Mouse (Mus musculus) hindbrain, embryonic 10.5 days (tissue): Measurements from ENCODE around the gene Efcc1. TPM values are rescaled to one million over a fixed set of nuclear protein-coding genes. Genes with fewer than 3 reads are reported as not detected.

Source experiments
- DNase-seq: peaks from one replicate; pipeline ENCODE4 v3.0.0-alpha.2; 2017; ENCODE audit warnings: low spot score
- H3K27ac ChIP-seq: fragments of 300-500 bp; sonication (generic); 2 replicates; pipeline ENCODE4 v1.5.1; 2016; ENCODE audit warnings: mild to moderate bottlenecking, moderate library complexity
- H3K27me3 ChIP-seq: fragments of 300-500 bp; sonication (generic); 2 replicates; pipeline ENCODE4 v1.6.1; 2016; ENCODE audit warnings: mild to moderate bottlenecking; ENCODE audit not compliant: poor library complexity, insufficient read depth, severe bottlenecking
- H3K36me3 ChIP-seq: fragments of 300-500 bp; sonication (generic); 2 replicates; pipeline ENCODE4 v1.6.1; 2016; ENCODE audit warnings: mild to moderate bottlenecking, moderate library complexity
- H3K4me1 ChIP-seq: fragments of 300-500 bp; sonication (generic); replicated peaks from 2 replicates; pipeline ENCODE4 v1.6.1; 2016; ENCODE audit warnings: mild to moderate bottlenecking
- H3K4me3 ChIP-seq: fragments of 300-500 bp; sonication (generic); 2 replicates; pipeline ENCODE4 v1.5.1; 2016; ENCODE audit warnings: mild to moderate bottlenecking, moderate library complexity
- H3K9me3 ChIP-seq: fragments of 300-500 bp; sonication (generic); 2 replicates; pipeline ENCODE4 v1.6.1; 2016; ENCODE audit warnings: mild to moderate bottlenecking, moderate library complexity
- WGBS: fragments of 180-500 bp; shearing (Covaris S2); methylation state at CpG from one replicate; pipeline ENCODE4 v1.1.7; 2016; 5-methylcytosine and 5-hydroxymethylcytosine counted together
- polyA plus RNA-seq: library from polyadenylated mRNA; unstranded; fragments of >200 nt; fragmentation: Nextera tagmentation; extraction: Ambion mirVana; gene quantifications from 2 replicates; pipeline ENCODE4 v1.2.1, GENCODE M21; 2016

The Efcc1 gene
- polyA plus RNA-seq, 1 experiment from 2014 or later, result 5.8 TPM

DNA sequence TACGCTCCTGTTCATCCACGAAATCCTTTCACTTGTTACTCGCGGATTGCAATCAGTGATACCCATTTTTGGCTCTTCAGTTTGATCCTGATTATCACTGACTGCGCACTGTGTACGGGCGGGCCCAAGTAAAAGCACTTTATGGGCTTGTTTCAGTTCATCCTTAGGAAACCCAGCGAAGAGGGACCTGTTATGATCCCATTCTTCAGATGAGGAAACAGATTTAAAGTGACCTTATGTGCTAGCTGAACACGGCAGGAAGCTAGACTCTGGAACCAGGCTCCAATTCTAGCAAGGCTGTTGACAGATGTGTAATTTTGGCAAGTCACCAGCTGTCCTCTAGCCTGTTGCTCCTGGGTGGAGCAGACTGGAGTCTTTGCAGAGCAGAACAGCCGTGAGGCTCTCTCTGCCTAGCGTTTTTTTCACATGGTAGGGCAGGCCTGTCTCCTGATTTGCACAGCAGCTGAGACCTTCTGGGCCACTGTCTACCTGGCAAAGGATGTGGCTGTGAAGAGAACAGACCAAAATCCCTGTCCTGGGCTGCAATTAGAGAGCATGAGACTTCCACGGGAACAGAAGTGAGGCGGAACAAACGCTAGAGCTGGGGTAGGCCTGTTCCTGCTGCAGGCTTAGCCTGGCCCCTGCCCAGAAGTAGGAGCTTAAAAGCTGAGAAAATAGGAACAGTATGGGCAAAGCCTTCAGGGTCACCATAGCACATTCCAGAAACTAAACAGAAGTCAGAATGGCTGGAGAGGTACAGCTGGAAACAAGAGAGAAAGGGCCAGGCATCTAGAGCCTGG lies 2.7 kb downstream of the Efcc1 start:
- H3K27me3 ChIP-seq, result peaks cover 90% of the 10 kb centered on the region
- DNase-seq, result peak; percentile 39
- peaks cover 64% of the 10 kb centered on the region for H3K4me1 ChIP-seq
- no peaks in the 10 kb centered on the region for H3K9me3 ChIP-seq
- H3K36me3 ChIP-seq, result peaks cover 16% of the 10 kb centered on the region
- no peak overlapping the region; the same call in 1 of the 2 replicates for H3K27ac ChIP-seq
- 24% methylated on average over 14 of the region's 14 CpGs for WGBS
- peak overlapping the region; percentile 78 for H3K4me3 ChIP-seq

DNA sequence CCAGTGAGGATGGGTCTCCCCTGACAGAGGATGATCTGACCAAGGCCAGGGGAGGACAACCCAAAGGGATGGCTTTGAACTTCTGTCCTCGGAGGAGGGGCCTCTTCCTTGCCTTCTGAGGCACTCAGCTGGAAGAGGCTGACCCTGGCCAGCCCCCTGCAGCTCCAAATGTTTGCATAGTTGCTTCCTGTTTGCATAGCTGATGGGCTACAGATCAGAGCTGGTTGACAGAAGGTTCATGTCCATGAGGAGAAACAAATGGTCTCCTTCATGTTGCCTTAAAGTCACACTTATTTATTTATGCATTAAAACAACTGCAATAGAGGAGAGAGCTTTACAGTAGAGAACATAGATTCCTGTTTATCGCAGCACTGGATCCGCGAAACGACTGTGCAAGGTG lies 3.5 kb downstream of the Efcc1 start:
- no peaks in the 10 kb centered on the region for H3K9me3 ChIP-seq
- no peak overlapping the region for H3K27ac ChIP-seq
- peaks cover 87% of the 10 kb centered on the region for H3K27me3 ChIP-seq
- DNase-seq, result peak; percentile 39
- peaks cover 16% of the 10 kb centered on the region for H3K36me3 ChIP-seq
- WGBS, result 69% methylated on average over 5 of the region's 5 CpGs
- no peak overlapping the region for H3K4me3 ChIP-seq
- peaks cover 73% of the 10 kb centered on the region for H3K4me1 ChIP-seq

DNA sequence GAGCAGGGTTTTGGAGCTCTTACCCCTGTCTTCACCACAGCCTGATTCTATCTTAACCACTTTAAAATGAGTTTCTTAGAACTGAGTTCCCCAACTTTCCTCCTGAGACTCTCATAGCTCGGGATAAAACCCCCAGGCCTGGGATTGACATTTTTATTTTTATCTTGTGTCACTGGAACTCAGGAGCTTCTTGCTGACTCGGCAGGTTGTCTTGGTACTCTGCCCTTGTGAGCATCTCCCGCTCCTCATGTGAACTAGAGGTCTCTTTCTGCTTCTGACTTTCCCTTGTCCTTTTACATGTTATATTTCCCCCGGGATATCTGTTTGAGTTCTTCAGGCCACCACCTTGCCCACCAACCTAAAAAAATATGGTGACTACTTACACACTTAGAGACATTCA lies 6.3 kb downstream of the Efcc1 start:
- WGBS, result 77% methylated on average over 4 of the region's 4 CpGs
- no peak overlapping the region for H3K4me3 ChIP-seq

DNA sequence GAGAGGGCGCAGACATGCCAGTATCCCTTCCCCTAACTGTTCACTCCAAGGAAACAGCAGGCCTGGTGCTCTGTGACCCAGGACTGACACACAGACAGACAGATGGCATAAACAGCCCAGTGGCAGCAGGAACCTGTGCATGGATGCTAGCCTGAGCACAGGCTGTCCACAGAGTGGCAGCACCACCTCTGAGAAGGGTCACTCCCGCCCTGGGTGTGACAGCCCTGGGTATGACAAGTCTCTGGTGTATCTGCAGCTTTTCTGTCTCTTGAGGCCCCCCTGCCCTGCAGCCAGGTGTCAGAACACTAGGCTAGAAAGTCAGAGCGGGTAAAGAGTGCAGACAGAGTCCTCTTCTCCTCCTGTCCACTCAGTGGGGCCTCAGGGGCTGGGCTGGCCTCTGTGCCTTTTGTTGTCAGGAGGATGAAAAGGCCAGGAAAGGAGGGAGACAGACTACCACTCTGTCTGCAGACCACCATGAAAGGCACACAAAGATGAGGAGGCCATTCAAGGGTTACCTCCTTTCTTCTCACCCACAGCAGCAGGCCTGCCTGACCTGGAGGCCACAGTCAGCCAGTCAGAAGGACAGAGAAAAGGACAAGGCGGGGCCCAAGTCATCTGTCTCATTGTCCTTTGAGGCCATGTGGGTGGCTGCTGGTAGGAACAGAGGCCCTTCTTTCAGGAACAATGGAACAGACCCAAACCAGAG lies 7.4 kb downstream of the Efcc1 start:
- Histone ChIP-seq H3K27me3 (peaks cover 78% of the 10 kb centered on the region), H3K4me1 (peaks cover 57% of the 10 kb centered on the region)
- WGBS, result 20% methylated on average over 4 of the region's 4 CpGs

More for the DNA sequence above, 6.3 kb downstream of the Efcc1 start:
- Histone ChIP-seq H3K27ac (peak overlapping the region; percentile 88; the same call in 1 of the 2 replicates), H3K36me3 (peaks cover 16% of the 10 kb centered on the region), H3K4me1 (peaks cover 66% of the 10 kb centered on the region), H3K27me3 (peaks cover 82% of the 10 kb centered on the region), H3K9me3 (no peaks in the 10 kb centered on the region)
- DNase-seq, result no peak

DNA sequence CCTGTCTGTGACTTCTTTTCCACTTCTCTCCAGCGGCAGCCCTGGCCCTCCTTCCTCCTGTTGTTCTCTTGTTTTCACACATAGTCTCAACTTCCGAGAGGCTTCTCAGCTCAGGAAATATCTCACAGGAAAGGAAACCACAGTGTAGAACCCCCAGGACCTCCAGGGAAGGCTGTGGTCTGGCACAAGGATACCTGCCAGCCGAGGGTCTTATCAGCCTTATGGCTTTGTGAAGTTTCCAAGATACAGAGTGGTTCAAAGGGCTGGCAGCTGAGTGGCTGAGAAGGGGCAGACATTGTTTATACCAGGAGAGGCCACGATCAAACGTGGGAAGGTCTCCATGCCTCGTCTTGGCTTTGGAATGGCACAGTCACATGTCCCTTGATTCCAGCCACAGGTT lies 9.2 kb downstream of the Efcc1 start:
- Histone ChIP-seq H3K27me3 (peaks cover 60% of the 10 kb centered on the region), H3K9me3 (no peaks in the 10 kb centered on the region), H3K4me1 (peaks cover 43% of the 10 kb centered on the region), H3K4me3 (no peak overlapping the region), H3K36me3 (peaks cover 18% of the 10 kb centered on the region), H3K27ac (peak overlapping the region; percentile 88)
- 54% methylated on average over 6 of the region's 6 CpGs for WGBS
- DNase-seq, result no peak

More for the DNA sequence above, 7.4 kb downstream of the Efcc1 start:
- Histone ChIP-seq H3K36me3 (peaks cover 22% of the 10 kb centered on the region), H3K9me3 (no peaks in the 10 kb centered on the region), H3K27ac (peak overlapping the region; percentile 88), H3K4me3 (0 out of 2 replicates have a peak overlapping the region, but pooled peaks have one; percentile 5)
- peak; percentile 89 for DNase-seq

DNA sequence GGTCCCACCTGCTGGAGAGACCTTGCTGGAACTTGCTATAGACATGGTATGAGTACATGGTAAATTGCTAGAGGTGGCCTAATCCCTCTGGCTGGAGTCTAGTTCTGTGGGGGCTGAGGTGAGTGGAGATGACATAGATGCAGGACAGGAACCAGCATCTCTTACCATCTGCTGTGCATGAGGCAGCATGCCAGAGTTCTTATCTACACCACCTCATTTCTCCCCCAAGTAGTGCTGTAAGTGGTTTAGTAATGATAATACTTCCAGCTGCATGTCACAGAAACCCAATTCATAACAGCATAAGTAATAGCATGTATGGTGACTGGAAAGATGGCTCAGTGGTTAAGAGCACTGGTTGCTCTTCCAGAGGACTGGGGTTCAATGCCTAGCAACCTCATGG lies 9.8 kb downstream of the Efcc1 start:
- peaks cover 12% of the 10 kb centered on the region for H3K36me3 ChIP-seq
- H3K4me3 ChIP-seq, result no peak overlapping the region
- H3K9me3 ChIP-seq, result no peaks in the 10 kb centered on the region
- H3K27ac ChIP-seq, result peak overlapping the region; percentile 88; the same call in 1 of the 2 replicates
- H3K4me1 ChIP-seq, result peaks cover 43% of the 10 kb centered on the region
- H3K27me3 ChIP-seq, result peaks cover 54% of the 10 kb centered on the region
- no peak for DNase-seq

DNA sequence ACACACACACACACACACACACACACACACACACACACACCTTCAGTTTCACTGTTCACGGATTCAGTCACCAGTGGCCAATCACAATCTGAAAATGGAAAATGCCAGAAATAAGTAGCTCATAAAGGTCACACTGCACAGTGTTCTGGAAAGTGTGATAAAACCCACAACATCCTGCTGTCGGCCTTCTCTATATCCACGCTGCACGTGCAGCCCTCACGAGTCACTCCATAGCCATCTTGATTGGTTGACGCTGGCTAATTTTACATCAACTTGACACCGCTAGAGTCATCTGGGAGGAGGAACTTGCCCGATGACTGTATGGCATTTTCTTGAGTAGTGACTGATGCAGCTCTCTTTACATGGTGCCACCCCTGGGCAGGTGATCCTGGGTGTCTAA lies 11.3 kb downstream of the Efcc1 start:
- Histone ChIP-seq H3K36me3 (0 out of 2 replicates have a peak, but pooled peaks cover 7% of the 10 kb centered on the region), H3K4me3 (no peak overlapping the region), H3K27me3 (peaks cover 39% of the 10 kb centered on the region), H3K4me1 (peaks cover 38% of the 10 kb centered on the region), H3K27ac (no peak overlapping the region), H3K9me3 (no peaks in the 10 kb centered on the region)
- no peak for DNase-seq
- 97% methylated on average over 8 of the region's 8 CpGs for WGBS

DNA sequence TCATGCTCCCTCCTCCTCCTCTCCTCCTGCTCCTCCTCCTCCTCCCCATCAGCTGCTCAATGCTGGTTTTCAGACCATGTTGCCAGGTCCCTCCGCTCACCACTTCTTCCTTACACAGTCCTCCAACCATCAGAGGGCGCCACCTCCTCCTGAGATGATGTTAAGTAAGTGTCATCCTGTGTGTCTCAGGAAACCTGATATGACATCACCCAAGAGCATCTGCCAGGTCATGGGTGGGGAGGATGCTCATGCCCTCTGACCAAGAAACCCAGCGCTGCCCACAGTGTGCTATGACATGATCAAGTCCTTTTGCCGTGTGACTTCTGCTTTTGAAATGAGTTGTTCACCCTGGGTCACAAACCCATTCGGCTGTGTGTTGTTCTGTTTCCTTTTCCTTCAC lies 12.1 kb downstream of the Efcc1 start:
- no peak for DNase-seq
- no peaks in the 10 kb centered on the region for H3K9me3 ChIP-seq
- 0 out of 2 replicates have a peak, but pooled peaks cover 7% of the 10 kb centered on the region for H3K36me3 ChIP-seq
- peaks cover 30% of the 10 kb centered on the region for H3K4me1 ChIP-seq
- no peak overlapping the region for H3K4me3 ChIP-seq
- no peak overlapping the region for H3K27ac ChIP-seq
- 80% methylated on average over 5 of the region's 5 CpGs for WGBS
- H3K27me3 ChIP-seq, result peaks cover 34% of the 10 kb centered on the region

DNA sequence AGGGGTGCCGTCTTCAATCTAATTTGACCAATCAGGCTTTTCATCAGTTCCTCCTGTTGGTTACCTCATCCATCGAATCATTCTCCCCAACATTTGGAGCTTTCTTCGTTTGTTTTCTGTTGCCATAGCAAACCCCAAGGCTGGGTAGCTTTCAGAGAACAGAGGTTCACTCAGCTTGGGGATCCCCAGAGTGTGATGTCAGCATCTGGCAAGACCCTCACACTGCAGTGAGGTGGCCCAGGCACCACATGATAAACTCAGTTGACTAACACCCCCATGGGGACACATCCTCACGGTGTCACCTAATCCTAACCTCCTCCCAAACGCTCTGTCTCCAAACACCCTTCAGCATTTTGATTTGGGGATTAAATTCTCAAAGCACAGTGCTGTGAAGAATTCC lies 12.6 kb downstream of the Efcc1 start:
- H3K27me3 ChIP-seq, result peaks cover 34% of the 10 kb centered on the region
- H3K27ac ChIP-seq, result no peak overlapping the region
- 0 out of 2 replicates have a peak, but pooled peaks cover 7% of the 10 kb centered on the region for H3K36me3 ChIP-seq
- DNase-seq, result no peak
- WGBS, result 72% methylated on average over 5 of the region's 5 CpGs
- H3K4me3 ChIP-seq, result no peak overlapping the region
- H3K9me3 ChIP-seq, result no peaks in the 10 kb centered on the region
- peaks cover 25% of the 10 kb centered on the region for H3K4me1 ChIP-seq

DNA sequence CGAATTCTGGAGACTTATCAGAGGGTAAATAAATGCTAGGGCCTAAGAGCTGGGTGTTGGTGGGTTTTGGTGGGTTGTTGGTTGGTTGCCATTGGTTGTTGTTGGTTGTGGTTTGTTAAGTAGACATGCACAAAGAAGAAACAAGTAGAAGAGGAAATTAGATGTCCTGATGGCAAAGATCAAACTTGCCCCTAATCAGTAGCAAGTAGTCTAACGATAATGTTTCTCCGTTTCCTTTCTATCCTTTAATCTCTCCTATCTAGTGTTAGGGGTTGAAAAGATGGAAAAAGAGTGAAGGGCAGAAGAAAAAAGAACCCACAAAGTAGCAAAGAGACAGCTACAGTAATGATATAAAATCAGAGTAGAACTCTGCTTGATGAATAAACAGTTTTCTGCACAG lies 14.0 kb downstream of the Efcc1 start:
- Histone ChIP-seq H3K36me3 (0 out of 2 replicates have a peak, but pooled peaks cover 13% of the 10 kb centered on the region), H3K4me3 (no peak overlapping the region), H3K4me1 (peaks cover 11% of the 10 kb centered on the region), H3K27ac (no peak overlapping the region), H3K9me3 (no peaks in the 10 kb centered on the region), H3K27me3 (peaks cover 28% of the 10 kb centered on the region)
- no peak for DNase-seq
- 89% methylated on average over 3 of the region's 3 CpGs for WGBS

DNA sequence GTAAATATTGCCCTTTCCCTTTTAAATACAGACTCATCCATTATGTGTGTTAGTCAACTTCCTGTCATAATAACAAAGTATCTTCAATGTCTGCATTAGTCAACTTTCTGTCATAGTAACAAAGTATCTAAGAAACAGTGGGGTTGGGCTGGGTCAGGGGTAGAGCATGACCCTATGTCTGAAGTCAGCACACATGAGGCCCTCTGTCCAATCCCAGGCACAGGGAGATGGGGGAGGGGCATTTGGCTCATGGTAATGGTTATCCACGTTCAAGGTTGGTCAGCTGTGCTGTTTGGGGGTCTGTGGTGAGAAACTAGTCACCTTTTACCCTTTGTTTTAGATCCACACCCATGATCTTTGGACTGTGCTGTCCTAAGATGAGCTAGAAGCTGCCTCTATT lies 14.6 kb downstream of the Efcc1 start:
- Histone ChIP-seq H3K9me3 (no peaks in the 10 kb centered on the region), H3K4me1 (peaks cover 5% of the 10 kb centered on the region), H3K27me3 (peaks cover 21% of the 10 kb centered on the region), H3K27ac (no peak overlapping the region), H3K4me3 (no peak overlapping the region), H3K36me3 (peaks cover 19% of the 10 kb centered on the region)
- DNase-seq, result no peak
- 39% methylated on average over 1 of the region's 1 CpGs for WGBS

DNA sequence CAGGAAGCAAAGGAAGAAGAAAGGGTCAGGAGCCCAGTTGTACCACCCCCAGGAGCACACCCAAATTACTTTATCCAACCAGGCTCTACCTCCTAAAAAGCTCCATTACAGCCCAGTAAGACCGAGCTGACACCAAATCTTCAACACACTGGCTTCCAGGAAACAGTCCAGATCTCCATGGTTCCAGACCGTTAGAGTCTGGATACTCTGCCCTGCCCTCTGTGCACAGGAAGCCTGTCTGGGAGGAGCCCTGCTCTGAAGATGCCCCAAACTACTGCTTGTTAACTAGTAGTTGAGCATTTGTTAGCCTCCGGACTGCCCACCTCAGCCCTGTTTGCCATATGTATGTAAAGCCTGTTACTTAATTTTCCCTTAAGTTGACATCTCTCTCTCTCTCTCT lies 15.4 kb downstream of the Efcc1 start:
- Histone ChIP-seq H3K36me3 (peaks cover 27% of the 10 kb centered on the region), H3K9me3 (no peaks in the 10 kb centered on the region), H3K27me3 (peaks cover 14% of the 10 kb centered on the region; the same call in 1 of the 2 replicates), H3K4me1 (peaks cover 2% of the 10 kb centered on the region; the same call in 1 of the 2 replicates), H3K27ac (no peak overlapping the region), H3K4me3 (no peak overlapping the region)
- WGBS, result 79% methylated on average over 3 of the region's 3 CpGs
- no peak for DNase-seq

DNA sequence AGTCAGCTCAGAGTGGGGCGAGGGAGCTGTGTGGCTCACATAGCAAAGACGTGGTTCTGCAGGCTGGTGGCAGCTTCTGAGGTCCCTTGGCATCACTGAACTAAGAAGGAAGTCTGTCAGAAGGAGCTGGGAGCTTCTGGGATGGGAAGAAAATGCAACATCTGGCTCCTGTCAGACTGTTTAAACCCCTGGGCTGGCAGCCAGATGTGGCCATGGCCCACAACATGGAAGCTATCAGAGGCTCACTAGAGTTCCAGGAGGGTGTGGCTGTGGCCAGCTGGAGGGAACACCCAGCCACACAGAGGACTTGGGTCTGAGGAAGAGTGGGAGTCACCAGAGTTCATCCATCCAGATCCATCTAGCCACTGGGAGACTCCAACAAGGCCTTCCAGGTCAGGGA lies 16.2 kb downstream of the Efcc1 start:
- peaks cover 35% of the 10 kb centered on the region for H3K36me3 ChIP-seq
- 0 out of 2 replicates have a peak, but pooled peaks cover 8% of the 10 kb centered on the region for H3K27me3 ChIP-seq
- 78% methylated on average over 2 of the region's 2 CpGs for WGBS
- no peak overlapping the region for H3K4me3 ChIP-seq
- H3K4me1 ChIP-seq, result peaks cover 2% of the 10 kb centered on the region; the same call in 1 of the 2 replicates
- no peak for DNase-seq
- H3K27ac ChIP-seq, result no peak overlapping the region
- H3K9me3 ChIP-seq, result no peaks in the 10 kb centered on the region
